Comparison of ENCODE assay signal across 11 mouse cellular contexts in the genomic region with DNA sequence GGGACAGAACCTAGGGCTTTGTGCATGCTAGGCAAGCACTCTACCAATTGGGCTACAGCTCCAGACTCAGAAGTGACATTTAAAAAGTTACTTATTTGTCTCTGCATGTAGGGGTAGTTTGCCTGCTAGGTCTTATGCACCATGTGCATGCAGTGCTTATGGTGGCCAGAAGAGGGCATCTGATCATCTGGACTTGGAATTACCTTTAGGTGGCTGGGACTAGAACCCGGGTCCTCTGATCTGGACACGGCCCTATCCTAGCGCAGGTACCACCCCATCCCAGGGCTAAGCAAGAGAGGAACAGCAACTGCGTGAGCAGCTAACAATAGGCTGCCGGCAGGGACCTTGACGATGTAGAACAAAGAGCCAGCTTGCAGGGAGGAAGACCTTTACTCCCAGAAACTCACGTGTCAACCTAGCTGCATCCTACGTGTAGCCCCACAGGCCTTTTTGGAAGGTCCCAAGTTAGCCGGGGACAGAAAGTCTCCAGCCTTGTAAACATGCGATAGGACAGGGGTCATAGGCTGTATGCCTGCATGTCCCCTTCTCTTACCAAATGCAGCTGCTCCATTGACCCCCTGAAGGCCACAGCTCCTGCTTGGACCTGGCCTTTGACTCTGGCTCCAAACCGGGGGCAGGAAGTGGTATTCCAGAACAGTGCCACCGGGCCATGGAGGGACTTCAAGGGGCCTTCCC. TPM values are rescaled to one million over a fixed set of nuclear protein-coding genes. Genes with fewer than 3 reads are reported as not detected.
A peak's percentile ranks its signal among the peaks of the same experiment; 100 is the strongest.
DNase-seq lines count a peak whose midpoint lies in the region; ATAC-seq and TF ChIP-seq lines count a peak whose summit lies in the region.
"Had no signal": no experiment of that assay in that cellular context is flagged by ENCODE, and none has a peak within 500 bp of the region (broad histone marks: within the 10 kb centered on the region; RNA-seq: fewer than 3 reads in every experiment).

No protein-coding gene starts in this region.

- no peak overlapping the region for H3K27ac ChIP-seq in cerebellum, adult 2 months (ENCODE audit: insufficient read depth, low read length)
- H3K27ac ChIP-seq in left cerebral cortex, adult 2 months: no peak overlapping the region
- no peak overlapping the region for H3K27ac ChIP-seq in cortical plate, adult 2 months (ENCODE audit: insufficient read depth, low read length)
- H3K27ac ChIP-seq in stomach, postnatal 0 days (replicated peaks): no peak overlapping the region
- H3K27ac ChIP-seq: midbrain, embryonic 13.5 days had no signal

- 88% methylated on average over 12 of the region's 12 CpGs for WGBS in cerebellum, adult 2 months
- 78% methylated on average over 12 of the region's 12 CpGs for WGBS in stomach, postnatal 0 days

- no peaks in the 10 kb centered on the region for H3K9me3 ChIP-seq in stomach, postnatal 0 days (ENCODE audit: control insufficient read depth, low read length)
- H3K9me3 ChIP-seq: midbrain, embryonic 13.5 days had no signal

- no peaks in the 10 kb centered on the region for H3K36me3 ChIP-seq in stomach, postnatal 0 days (ENCODE audit: control insufficient read depth, insufficient read depth, low read length)
- H3K36me3 ChIP-seq: midbrain, embryonic 13.5 days had no signal

- DNase-seq in cerebellum, adult 2 months: no peak
- DNase-seq in cerebellum, adult 9-11 months: no peak
- no peak for DNase-seq in left cerebral cortex, adult 2 months (ENCODE audit: extremely low spot score in 1 of 2, low spot score in 2 of 2)
- DNase-seq in left cerebral cortex, postnatal 10 days (ENCODE audit: extremely low spot score in 1 of 2, low spot score in 2 of 2): no peak
- no peak for DNase-seq in stomach, postnatal 0 days (ENCODE audit: low spot score)
- DNase-seq in urinary bladder, postnatal 4 days (ENCODE audit: low spot score in 2 of 2): no peak
- no peak for DNase-seq in layer of hippocampus, postnatal 14 days (ENCODE audit: low spot score in 2 of 2)
- DNase-seq: cerebellum, adult 11 months; right cerebral cortex, postnatal 14 days had no signal

- peak; percentile 10; the same call in 1 of the 2 replicates for TF ChIP-seq CTCF in cerebellum, adult 2 months (IDR thresholded peaks at IDR 0.05; ENCODE audit: borderline replicate concordance, insufficient read depth, low read depth, low read length)
- peak; percentile 46 for TF ChIP-seq CTCF in left cerebral cortex, adult 2 months (IDR thresholded peaks at IDR 0.05)
- TF ChIP-seq CTCF in cortical plate, adult 2 months (IDR thresholded peaks at IDR 0.05; ENCODE audit: extremely low read depth, insufficient read depth, low read length): peak; percentile 18; the same call in 1 of the 2 replicates
- peak; percentile 69 for TF ChIP-seq CTCF in stomach, postnatal 0 days (IDR thresholded peaks at IDR 0.05; ENCODE audit: low read depth)

- intact Hi-C loops in left cerebral cortex, adult 2 months (cut with DNase I): no loop called here
- intact Hi-C loops in left cerebral cortex, postnatal 10 days (cut with DNase I): no loop called here

- ATAC-seq in stomach, postnatal 0 days (ENCODE audit: low FRiP score, low TSS enrichment): no peak
- ATAC-seq: midbrain, embryonic 13.5 days had no signal

- H3K4me2 ChIP-seq in stomach, postnatal 0 days (replicated peaks; ENCODE audit: low read depth): no peak overlapping the region
- H3K4me2 ChIP-seq: midbrain, embryonic 13.5 days had no signal

- no peak overlapping the region for H3K9ac ChIP-seq in stomach, postnatal 0 days (ENCODE audit: low read length)
- H3K9ac ChIP-seq: midbrain, embryonic 13.5 days had no signal

- H3K4me3 ChIP-seq in cerebellum, adult 2 months (replicated peaks; ENCODE audit: insufficient read depth, low read depth, low read length): no peak overlapping the region
- H3K4me3 ChIP-seq in left cerebral cortex, adult 2 months: no peak overlapping the region
- no peak overlapping the region for H3K4me3 ChIP-seq in cortical plate, adult 2 months (ENCODE audit: insufficient read depth, low read length)
- H3K4me3 ChIP-seq in stomach, postnatal 0 days (ENCODE audit: low read depth, low read length): no peak overlapping the region
- H3K4me3 ChIP-seq: midbrain, embryonic 13.5 days had no signal

- H3K4me1 ChIP-seq in cerebellum, adult 2 months (ENCODE audit: control insufficient read depth, insufficient read depth, low read length): no peaks in the 10 kb centered on the region
- no peaks in the 10 kb centered on the region; the same call in 1 of the 2 replicates for H3K4me1 ChIP-seq in cortical plate, adult 2 months (ENCODE audit: control insufficient read depth, insufficient read depth, low read length)
- peaks cover 26% of the 10 kb centered on the region for H3K4me1 ChIP-seq in stomach, postnatal 0 days (replicated peaks; ENCODE audit: control insufficient read depth, insufficient read depth)

- H3K27me3 ChIP-seq in cerebellum, adult 2 months (ENCODE audit: control insufficient read depth, insufficient read depth, low read length): no peaks in the 10 kb centered on the region
- no peaks in the 10 kb centered on the region for H3K27me3 ChIP-seq in stomach, postnatal 0 days (ENCODE audit: control insufficient read depth, insufficient read depth, low read length)
- H3K27me3 ChIP-seq: midbrain, embryonic 13.5 days had no signal

- TF ChIP-seq EP300 in stomach, postnatal 0 days (optimal IDR thresholded peaks at IDR 0.05): no peak

- TF ChIP-seq POLR2A in cerebellum, adult 2 months (IDR thresholded peaks at IDR 0.05; ENCODE audit: borderline replicate concordance, insufficient read depth, low read length): no peak
- TF ChIP-seq POLR2A in cortical plate, adult 2 months (IDR thresholded peaks at IDR 0.05; ENCODE audit: extremely low read depth, insufficient read depth, low read length): no peak

RNA-seq across cellular contexts. Expression of a gene that starts 38.8 kb away (rescaled TPM):
- 2.0 and 2.4 TPM in 2 replicates for polyA plus RNA-seq in cerebellum, adult 2 months (2012; rRNA removed)
- total RNA-seq in left cerebral cortex, adult 2 months (2021): 1 to 10 TPM; 2.6 to 2.8 TPM
- total RNA-seq in left cerebral cortex, postnatal 10 days (2021): 1 to 10 TPM; 1.6 to 2.0 TPM
- polyA plus RNA-seq in cortical plate, adult 2 months (2012; rRNA removed): 2.6 and 2.9 TPM in 2 replicates
- polyA plus RNA-seq in stomach, postnatal 0 days (2015; fragmentation: Nextera tagmentation; extraction: Ambion mirVana): 6.0 and 7.3 TPM in 2 replicates
- total RNA-seq in layer of hippocampus, postnatal 14 days (2021): 1 to 10 TPM; 2.6 to 2.9 TPM

Comparison
In these comparisons a context has a peak if more than half of its experiments do, and no peak if none do; other contexts are left out.
1. CTCF ChIP-seq: peak in every context shown above with its lines; median percentile 69 in stomach, postnatal 0 days; 46 in left cerebral cortex, adult 2 months; 18 in cortical plate, adult 2 months; 10 in cerebellum, adult 2 months.